Mouse (Mus musculus) left cerebral cortex, postnatal 36 days (tissue): ENCODE data around the gene Bach2. TPM values are rescaled to one million over a fixed set of nuclear protein-coding genes. Genes with fewer than 3 reads are reported as not detected.

Source experiments
- DNase-seq, 2 experiments: peaks; one replicate each; pipeline ENCODE4 v3.0.0; 2021 to 2022; ENCODE audit warnings: low spot score in 2 of 2, mixed read lengths in 1 of 2
- intact Hi-C: fragments of 180-260 bp; cut with DNase I; formaldehyde crosslinking; loops from one replicate; pipeline ENCODE4 v1.15.1; 2025
- total RNA-seq, 2 experiments: library from RNA; stranded (reverse); gene quantifications; 2 replicates each; pipeline ENCODE4 v1.2.3; 2021

Gene Bach2
- total RNA-seq, result 10 to 100 TPM; 12.6 to 16.0 TPM

- intact Hi-C loops, result loop anchor here (5.0 kb wide), 2 partner anchors 86 to 334 kb away; no protein-coding TSS in a partner anchor
- DNase-seq, result peak; percentile 88 to 90
These were observed at the start of gene Bach2 for GRCm38 (mm10) chr4:32238366-32238854. Bach2 (plus strand) TSS chr4:32238804.

GRCm38 (mm10) chr4:32189416-32190036 is 49.1 kb upstream of the Bach2 start:
- DNase-seq, result no peak

GRCm38 (mm10) chr4:32190506-32190905 is 48.1 kb upstream of the Bach2 start:
- DNase-seq, result no peak
- intact Hi-C loops, result no loop called here

More at GRCm38 (mm10) chr4:32189416-32190036, 49.1 kb upstream of the Bach2 start:
- intact Hi-C loops, result no loop called here

DNA sequence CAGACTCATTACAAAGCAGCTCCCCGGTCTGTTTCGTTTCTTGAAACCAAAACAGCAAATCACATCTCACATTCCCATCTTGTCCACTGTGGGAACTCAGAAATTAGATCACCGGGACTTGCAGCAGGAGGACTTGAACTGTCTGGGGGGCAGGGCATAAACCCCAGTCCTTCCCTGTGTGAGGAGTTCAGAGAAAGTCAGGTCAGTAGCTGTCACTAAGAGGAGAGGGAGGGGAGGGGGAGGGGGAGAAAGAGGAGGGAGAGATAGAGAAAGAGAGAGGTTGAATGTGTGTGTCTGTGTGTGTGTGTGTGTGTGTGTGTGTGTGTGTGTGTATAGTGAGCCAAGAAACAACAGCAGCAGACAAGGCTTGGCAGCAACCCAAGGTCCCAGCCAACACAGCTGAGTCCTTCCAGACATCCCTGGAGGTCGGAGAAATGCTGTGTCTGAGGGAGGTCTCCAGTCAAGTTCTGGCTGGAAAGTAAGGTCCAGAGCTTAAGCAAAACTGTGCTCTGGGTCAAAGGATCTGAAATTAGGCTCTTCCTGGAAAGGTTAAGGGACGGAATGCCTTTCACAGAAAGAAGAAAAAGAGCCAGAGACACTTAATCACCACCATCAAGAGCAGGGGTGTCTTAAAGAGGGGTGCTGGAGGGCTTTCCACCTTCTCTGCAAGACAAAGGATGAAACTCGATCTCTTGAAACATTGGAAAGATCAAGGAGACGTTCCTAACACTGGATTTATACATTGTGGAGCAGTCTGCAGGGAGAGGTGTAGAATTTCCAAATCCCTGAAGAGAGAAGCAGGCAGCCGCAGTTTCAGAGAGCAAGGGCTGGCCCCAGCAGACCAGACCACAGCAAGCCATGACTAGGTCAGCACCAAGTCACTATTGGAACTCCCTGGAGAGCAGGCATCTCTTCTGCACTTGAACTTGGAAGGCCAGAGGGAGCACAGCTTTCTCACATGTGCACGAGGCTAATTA is 42.4 kb upstream of the Bach2 start:
- intact Hi-C loops, result no loop called here
- no peak for DNase-seq

GRCm38 (mm10) chr4:32198031-32198430 is 40.6 kb upstream of the Bach2 start:
- intact Hi-C loops, result no loop called here
- DNase-seq, result no peak

DNA sequence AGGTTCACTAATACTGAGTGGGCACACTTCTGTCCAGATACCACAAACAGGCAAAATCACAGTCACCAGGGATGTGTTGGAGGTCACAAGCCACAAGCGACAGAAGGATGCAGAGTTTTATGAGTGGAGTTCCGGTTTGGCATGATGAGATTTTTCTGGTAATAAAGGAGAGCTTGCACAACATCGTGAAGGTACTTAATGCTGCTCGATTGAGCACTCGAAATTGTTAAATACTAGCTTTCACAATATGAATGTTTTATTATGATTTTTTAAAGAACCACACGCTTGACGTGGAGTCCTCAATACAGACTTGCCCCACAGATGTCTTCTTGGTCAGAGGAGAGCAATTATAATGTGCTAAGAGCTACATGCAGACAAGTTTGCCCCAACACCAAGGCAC is 40.0 kb upstream of the Bach2 start:
- intact Hi-C loops, result no loop called here
- no peak for DNase-seq

DNA sequence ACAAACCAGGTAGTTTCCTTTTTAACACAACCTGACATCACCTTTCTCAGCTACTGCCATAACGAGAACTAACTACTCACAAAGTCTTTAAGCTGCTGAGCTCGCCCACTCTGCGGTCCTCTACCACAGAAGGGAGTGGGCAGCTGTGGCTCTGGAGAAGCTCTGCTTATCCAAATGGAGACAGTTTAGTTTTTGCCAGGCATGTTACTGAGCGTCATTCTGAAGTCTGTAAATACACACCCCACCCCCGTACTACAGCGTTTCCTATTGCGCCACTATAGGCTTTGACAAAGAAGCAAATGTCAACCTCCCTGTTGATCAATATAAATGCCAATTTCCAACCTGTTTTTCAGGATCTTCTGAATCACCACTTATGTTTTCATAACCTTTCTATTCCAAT is 39.4 kb upstream of the Bach2 start:
- peak; percentile 37 to 64 for DNase-seq
- intact Hi-C loops, result no loop called here

DNA sequence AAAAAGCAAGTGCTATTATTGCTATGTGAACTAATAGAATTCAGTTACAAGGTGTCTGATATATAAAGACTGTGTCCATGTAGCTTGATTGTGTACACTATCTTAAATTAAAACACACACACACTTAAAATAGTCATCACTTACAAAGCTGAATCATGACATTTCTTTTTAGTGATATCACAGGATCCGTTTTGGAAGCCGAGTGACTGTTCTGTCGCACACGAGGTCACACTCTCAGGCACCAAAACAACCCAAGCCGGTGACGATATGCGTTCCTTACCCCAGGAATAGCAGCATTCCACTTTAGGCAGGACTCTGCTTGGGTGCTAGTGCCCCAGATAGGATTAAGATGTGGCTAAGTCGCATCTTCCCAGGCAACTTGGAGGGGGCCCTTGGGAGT is 37.5 kb upstream of the Bach2 start:
- no peak for DNase-seq
- intact Hi-C loops, result no loop called here

- intact Hi-C loops, result no loop called here
- DNase-seq, result no peak
These were observed 36.2 kb upstream of the Bach2 start for GRCm38 (mm10) chr4:32202362-32202761.

DNA sequence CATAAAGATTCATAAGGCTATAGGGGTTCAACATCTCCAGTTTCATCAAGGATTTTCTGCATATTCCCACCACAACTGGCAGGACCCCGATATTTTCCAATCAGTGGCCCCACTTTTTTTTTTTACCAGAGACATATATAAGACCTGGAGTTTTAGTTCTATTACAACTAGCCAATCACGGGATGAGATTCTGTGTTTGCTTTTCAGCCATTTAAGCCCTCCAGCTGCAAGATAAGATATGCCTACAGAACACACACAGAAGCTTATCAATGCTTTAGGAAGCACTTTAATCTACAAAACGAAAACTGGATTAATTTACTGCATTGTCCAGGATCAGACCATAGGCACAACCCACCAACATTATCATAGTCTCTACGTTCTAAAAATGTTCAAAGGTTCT is 33.8 kb upstream of the Bach2 start:
- no peak for DNase-seq
- intact Hi-C loops, result no loop called here

- intact Hi-C loops, result no loop called here
- no peak for DNase-seq
These were observed 32.8 kb upstream of the Bach2 start for GRCm38 (mm10) chr4:32205825-32206224.

- DNase-seq, result no peak
- intact Hi-C loops, result no loop called here
These were observed 28.6 kb upstream of the Bach2 start for GRCm38 (mm10) chr4:32209995-32210394.

- DNase-seq, result no peak
- intact Hi-C loops, result no loop called here
These were observed 28.0 kb upstream of the Bach2 start for GRCm38 (mm10) chr4:32210424-32211184.

GRCm38 (mm10) chr4:32212593-32212992 is 26.0 kb upstream of the Bach2 start:
- DNase-seq, result no peak
- intact Hi-C loops, result no loop called here

- DNase-seq, result no peak
- intact Hi-C loops, result no loop called here
These were observed 22.1 kb upstream of the Bach2 start for GRCm38 (mm10) chr4:32216466-32216865.

- DNase-seq, result no peak
- intact Hi-C loops, result no loop called here
These were observed 21.6 kb upstream of the Bach2 start for GRCm38 (mm10) chr4:32217016-32217415.

- DNase-seq, result peak; percentile 52 to 67
- intact Hi-C loops, result no loop called here
These were observed 21.0 kb upstream of the Bach2 start for GRCm38 (mm10) chr4:32217593-32217992.

DNA sequence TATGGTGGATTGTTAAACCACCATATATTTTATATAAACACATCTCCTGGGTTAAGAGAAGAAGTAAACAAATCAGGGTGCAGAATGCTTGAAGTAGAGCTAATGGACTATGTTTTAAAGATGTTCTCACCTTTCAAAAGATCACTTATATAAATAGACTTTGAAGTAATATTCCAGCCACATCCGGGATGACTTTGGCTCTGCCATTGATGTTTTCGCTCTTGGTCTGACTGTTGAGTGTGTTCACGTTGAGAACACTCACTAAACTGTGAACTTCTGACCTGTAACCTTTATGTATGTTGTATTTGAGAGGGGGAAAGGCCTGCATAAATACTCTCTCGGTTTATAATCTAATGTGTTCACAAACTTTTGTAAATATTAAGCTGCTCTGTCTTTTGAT is 20.2 kb upstream of the Bach2 start:
- intact Hi-C loops, result no loop called here
- no peak for DNase-seq

DNA sequence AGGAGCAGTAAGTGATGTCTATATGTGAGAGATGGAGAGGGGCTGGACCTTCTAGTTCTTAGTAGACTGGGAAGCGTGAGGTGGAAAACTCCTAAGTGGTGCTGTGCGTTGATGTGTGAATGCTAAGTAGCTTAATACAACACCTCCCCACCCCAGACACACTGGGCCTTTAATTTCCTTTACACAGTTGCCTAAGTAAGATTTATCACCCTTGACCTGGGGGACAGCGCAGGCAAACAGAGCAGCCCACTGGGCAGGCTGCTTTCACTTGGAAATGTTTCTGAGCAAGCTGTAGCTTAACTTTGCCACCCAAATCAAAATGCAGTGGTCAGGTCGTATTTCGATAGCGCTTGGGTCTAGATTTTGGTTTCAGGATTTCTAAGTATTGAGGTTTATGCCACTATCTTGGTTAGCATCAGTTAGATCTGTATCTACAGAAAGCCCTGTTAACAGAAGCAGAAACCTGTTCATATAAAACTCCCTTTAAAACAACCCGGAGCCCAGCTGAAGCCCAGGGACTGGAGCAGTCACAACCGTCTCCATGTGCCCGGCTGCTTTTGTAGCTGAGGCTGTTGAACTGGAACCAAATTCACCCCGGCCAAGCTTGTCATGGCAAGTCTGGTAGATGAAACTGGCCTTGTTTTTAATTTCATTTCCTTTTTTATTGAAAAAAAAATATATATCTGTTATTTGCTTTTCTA is 19.0 kb upstream of the Bach2 start:
- intact Hi-C loops, result no loop called here
- no peak for DNase-seq
